Mouse (Mus musculus): ENCODE results near the gene Pdk4.

DNA sequence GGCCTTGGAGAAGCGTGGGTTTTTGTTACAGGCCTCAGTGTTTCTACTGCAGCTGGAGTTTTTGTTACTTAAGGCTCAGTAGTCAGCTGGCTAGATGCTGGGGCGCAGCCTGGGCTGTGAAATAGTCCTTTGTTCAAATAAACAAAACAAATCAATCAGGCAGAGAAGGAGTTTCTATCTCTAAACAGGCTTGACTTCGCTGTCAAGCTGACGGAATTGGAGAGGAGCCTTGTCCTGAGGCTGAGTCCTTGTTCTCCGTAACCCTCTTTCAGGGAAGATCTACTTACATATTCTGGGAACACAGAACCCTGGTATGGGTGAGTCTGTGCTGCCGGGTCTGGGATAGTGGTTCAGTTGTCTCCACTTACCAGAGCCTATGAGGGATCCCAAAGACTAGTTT is 48.6 kb downstream of the Pdk4 start:
- TF ChIP-seq CTCF (IDR thresholded peaks at IDR 0.05; ENCODE audit: low read depth) (no peak), EP300 (IDR thresholded peaks at IDR 0.05; ENCODE audit: low read depth) (no peak)

Data from liver, postnatal 0 days (tissue).